Mouse (Mus musculus): ENCODE results near the gene Taar5.

Taar5 gene

GRCm38 (mm10) chr10:23970656-23971165, at the start of gene Taar5:
Gene Taar5, plus strand, starts transcription at chr10:23970706.
- no peak for DNase-seq (ENCODE audit: low spot score in 2 of 2)

GRCm38 (mm10) chr10:23922468-23922867, 48.0 kb upstream of the Taar5 start:
- DNase-seq (ENCODE audit: low spot score in 2 of 2), result no peak

GRCm38 (mm10) chr10:23923941-23924340, 46.6 kb upstream of the Taar5 start:
- no peak for DNase-seq (ENCODE audit: low spot score in 2 of 2)

- no peak for DNase-seq (ENCODE audit: low spot score in 2 of 2)
These were observed 32.9 kb upstream of the Taar5 start for GRCm38 (mm10) chr10:23937613-23938012.

GRCm38 (mm10) chr10:23938312-23938711, 32.2 kb upstream of the Taar5 start, which contains the start of gene Taar2:
Gene Taar2, plus strand, starts transcription at chr10:23938572.
- no peak for DNase-seq (ENCODE audit: low spot score in 2 of 2)

GRCm38 (mm10) chr10:23942465-23942864, 28.0 kb upstream of the Taar5 start:
- DNase-seq (ENCODE audit: low spot score in 2 of 2), result no peak

- no peak for DNase-seq (ENCODE audit: low spot score in 2 of 2)
These were observed 22.5 kb upstream of the Taar5 start for GRCm38 (mm10) chr10:23948026-23948425.

GRCm38 (mm10) chr10:23949508-23950005, 20.9 kb upstream of the Taar5 start, which contains the start of gene Taar3:
Gene Taar3, plus strand, starts transcription at chr10:23949558.
- DNase-seq (ENCODE audit: low spot score in 2 of 2), result no peak

- DNase-seq (ENCODE audit: low spot score in 2 of 2), result no peak
These were observed 18.8 kb upstream of the Taar5 start for GRCm38 (mm10) chr10:23951714-23952113.

GRCm38 (mm10) chr10:23959071-23959470, 11.4 kb upstream of the Taar5 start:
- no peak for DNase-seq (ENCODE audit: low spot score in 2 of 2)

GRCm38 (mm10) chr10:23960444-23960915, 10.0 kb upstream of the Taar5 start, which contains the start of gene Taar4:
Gene Taar4, plus strand, starts transcription at chr10:23960494.
- DNase-seq (ENCODE audit: low spot score in 2 of 2), result no peak

GRCm38 (mm10) chr10:23963444-23963843, 7.1 kb upstream of the Taar5 start:
- DNase-seq (ENCODE audit: low spot score in 2 of 2), result no peak

GRCm38 (mm10) chr10:23964921-23965610, 5.4 kb upstream of the Taar5 start:
- no peak for DNase-seq (ENCODE audit: low spot score in 2 of 2)

GRCm38 (mm10) chr10:23971256-23971655, 750 bp downstream of the Taar5 start:
- DNase-seq (ENCODE audit: low spot score in 2 of 2), result no peak

- no peak for DNase-seq (ENCODE audit: low spot score in 2 of 2)
These were observed 7.5 kb downstream of the Taar5 start for GRCm38 (mm10) chr10:23977958-23978357.

GRCm38 (mm10) chr10:23978901-23979705, 8.6 kb downstream of the Taar5 start:
- peak; percentile 22 to 67 for DNase-seq (ENCODE audit: low spot score in 2 of 2)

- no peak for DNase-seq (ENCODE audit: low spot score in 2 of 2)
These were observed 15.0 kb downstream of the Taar5 start, which contains the start of gene Taar6 for GRCm38 (mm10) chr10:23985546-23985945. Gene Taar6, minus strand, starts transcription at chr10:23985646.

- DNase-seq (ENCODE audit: low spot score in 2 of 2), result no peak
These were observed 15.9 kb downstream of the Taar5 start for GRCm38 (mm10) chr10:23986419-23986818.

- DNase-seq (ENCODE audit: low spot score in 2 of 2), result no peak
These were observed 22.9 kb downstream of the Taar5 start, which contains the start of gene Taar7a for GRCm38 (mm10) chr10:23993381-23993780. Gene Taar7a, minus strand, starts transcription at chr10:23993481.

- DNase-seq (ENCODE audit: low spot score in 2 of 2), result no peak
These were observed 29.1 kb downstream of the Taar5 start, which contains the start of gene Taar7b for GRCm38 (mm10) chr10:23999639-24000038. Gene Taar7b, plus strand, starts transcription at chr10:23999939.

- DNase-seq (ENCODE audit: low spot score in 2 of 2), result no peak
These were observed 35.9 kb downstream of the Taar5 start for GRCm38 (mm10) chr10:24006442-24006841.

- DNase-seq (ENCODE audit: low spot score in 2 of 2), result no peak
These were observed 36.5 kb downstream of the Taar5 start for GRCm38 (mm10) chr10:24007034-24007433.
